Mouse (Mus musculus) E14TG2a.4 (cell line): ENCODE data around the gene Ccdc191.

Source experiments
- H3K27me3 ChIP-seq: 2 replicates; pipeline ENCODE4 v1.6.1; 2014; ENCODE audit warnings: low read length, control low read depth; ENCODE audit not compliant: insufficient read depth
- H3K36me3 ChIP-seq: 2 replicates; pipeline ENCODE4 v1.6.1; 2014; ENCODE audit warnings: low read length, control low read depth; ENCODE audit not compliant: insufficient read depth
- H3K4me1 ChIP-seq: replicated peaks from 2 replicates; pipeline ENCODE4 v1.6.1; 2014; ENCODE audit warnings: low read depth, low read length, control low read depth
- H3K4me3 ChIP-seq: replicated peaks from 2 replicates; pipeline ENCODE4 v1.5.1; 2014; ENCODE audit warnings: mild to moderate bottlenecking, low read length
- H3K9me3 ChIP-seq: 2 replicates; pipeline ENCODE4 v1.6.1; 2014; ENCODE audit warnings: low read length, control low read depth
- CTCF ChIP-seq: conservative IDR thresholded peaks from 2 replicates; pipeline ENCODE4 v1.5.1; 2014; ENCODE audit warnings: low read length
- NANOG ChIP-seq: IDR thresholded peaks from 2 replicates; pipeline ENCODE4 v1.6.1; 2014; ENCODE audit warnings: borderline replicate concordance, low read length, mixed read lengths
- POU5F1 ChIP-seq: IDR thresholded peaks from 2 replicates; pipeline ENCODE4 v1.6.1; 2014; ENCODE audit warnings: low read length, borderline replicate concordance

Gene Ccdc191

GRCm38 (mm10) chr16:43935367-43935766, 45.8 kb downstream of the Ccdc191 start:
- H3K27me3 ChIP-seq: no peaks in the 10 kb centered on the region
- TF ChIP-seq NANOG (no peak), CTCF (no peak), POU5F1 (no peak)
- no peak overlapping the region for H3K4me3 ChIP-seq

GRCm38 (mm10) chr16:43935892-43936291, 46.3 kb downstream of the Ccdc191 start:
- no peaks in the 10 kb centered on the region for H3K9me3 ChIP-seq
- TF ChIP-seq NANOG: no peak
- TF ChIP-seq POU5F1: no peak
- TF ChIP-seq CTCF: no peak
- peaks cover 13% of the 10 kb centered on the region for H3K36me3 ChIP-seq

More at GRCm38 (mm10) chr16:43935367-43935766, 45.8 kb downstream of the Ccdc191 start:
- 0 out of 2 replicates have a peak, but pooled peaks cover 3% of the 10 kb centered on the region for H3K4me1 ChIP-seq
- H3K36me3 ChIP-seq: peaks cover 13% of the 10 kb centered on the region
- H3K9me3 ChIP-seq: no peaks in the 10 kb centered on the region

GRCm38 (mm10) chr16:43940846-43941245, 51.2 kb downstream of the Ccdc191 start:
- no peak for TF ChIP-seq POU5F1
- no peak for TF ChIP-seq NANOG
- no peak for TF ChIP-seq CTCF
- H3K4me3 ChIP-seq: no peak overlapping the region
- H3K4me1 ChIP-seq: no peaks in the 10 kb centered on the region
- H3K36me3 ChIP-seq: peaks cover 13% of the 10 kb centered on the region; the same call in 1 of the 2 replicates
- no peaks in the 10 kb centered on the region for H3K9me3 ChIP-seq
- no peaks in the 10 kb centered on the region for H3K27me3 ChIP-seq

More at GRCm38 (mm10) chr16:43935892-43936291, 46.3 kb downstream of the Ccdc191 start:
- H3K27me3 ChIP-seq: no peaks in the 10 kb centered on the region
- H3K4me1 ChIP-seq: 0 out of 2 replicates have a peak, but pooled peaks cover 3% of the 10 kb centered on the region
- H3K4me3 ChIP-seq: no peak overlapping the region

GRCm38 (mm10) chr16:43945351-43945750, 55.8 kb downstream of the Ccdc191 start:
- H3K4me3 ChIP-seq: no peak overlapping the region
- H3K27me3 ChIP-seq: no peaks in the 10 kb centered on the region
- TF ChIP-seq CTCF: no peak
- no peak for TF ChIP-seq POU5F1
- no peaks in the 10 kb centered on the region for H3K9me3 ChIP-seq
- peaks cover 7% of the 10 kb centered on the region; the same call in 1 of the 2 replicates for H3K36me3 ChIP-seq
- H3K4me1 ChIP-seq: no peaks in the 10 kb centered on the region

- no peak for TF ChIP-seq POU5F1
- TF ChIP-seq CTCF: no peak
- no peak for TF ChIP-seq NANOG
- H3K36me3 ChIP-seq: peaks cover 7% of the 10 kb centered on the region; the same call in 1 of the 2 replicates
- no peaks in the 10 kb centered on the region for H3K4me1 ChIP-seq
- no peak overlapping the region for H3K4me3 ChIP-seq
- no peaks in the 10 kb centered on the region for H3K27me3 ChIP-seq
- no peaks in the 10 kb centered on the region for H3K9me3 ChIP-seq
These were observed 56.3 kb downstream of the Ccdc191 start for GRCm38 (mm10) chr16:43945869-43946268.

GRCm38 (mm10) chr16:43951591-43951990, 62.0 kb downstream of the Ccdc191 start:
- no peaks in the 10 kb centered on the region for H3K27me3 ChIP-seq
- H3K4me1 ChIP-seq: no peaks in the 10 kb centered on the region
- H3K9me3 ChIP-seq: no peaks in the 10 kb centered on the region
- no peak overlapping the region for H3K4me3 ChIP-seq
- H3K36me3 ChIP-seq: peaks cover 23% of the 10 kb centered on the region
- TF ChIP-seq CTCF (no peak), NANOG (no peak), POU5F1 (no peak)

GRCm38 (mm10) chr16:43954913-43955312, 65.3 kb downstream of the Ccdc191 start:
- Histone ChIP-seq H3K27me3 (no peaks in the 10 kb centered on the region), H3K4me3 (no peak overlapping the region), H3K36me3 (peaks cover 49% of the 10 kb centered on the region), H3K4me1 (no peaks in the 10 kb centered on the region), H3K9me3 (no peaks in the 10 kb centered on the region)
- no peak for TF ChIP-seq NANOG
- no peak for TF ChIP-seq CTCF
- no peak for TF ChIP-seq POU5F1

- H3K9me3 ChIP-seq: no peaks in the 10 kb centered on the region
- H3K27me3 ChIP-seq: no peaks in the 10 kb centered on the region
- H3K4me3 ChIP-seq: no peak overlapping the region
- H3K36me3 ChIP-seq: peaks cover 54% of the 10 kb centered on the region
- H3K4me1 ChIP-seq: no peaks in the 10 kb centered on the region
- no peak for TF ChIP-seq POU5F1
- TF ChIP-seq NANOG: no peak
- no peak for TF ChIP-seq CTCF
These were observed 68.4 kb downstream of the Ccdc191 start for GRCm38 (mm10) chr16:43958038-43958437.

- no peaks in the 10 kb centered on the region for H3K4me1 ChIP-seq
- H3K36me3 ChIP-seq: peaks cover 40% of the 10 kb centered on the region
- no peaks in the 10 kb centered on the region for H3K9me3 ChIP-seq
- no peaks in the 10 kb centered on the region for H3K27me3 ChIP-seq
- TF ChIP-seq POU5F1 (no peak), NANOG (no peak), CTCF (no peak)
- no peak overlapping the region for H3K4me3 ChIP-seq
These were observed 73.7 kb downstream of the Ccdc191 start for GRCm38 (mm10) chr16:43963291-43963690.
